Comparison of ENCODE assay signal across 8 mouse cellular contexts in genomic region chr14:51083805-51084204, GRCm38 (mm10). TPM values are rescaled to one million over a fixed set of nuclear protein-coding genes. Genes with fewer than 3 reads are reported as not detected.
DNase-seq lines count a peak whose midpoint lies in the region; ATAC-seq lines count a peak whose summit lies in the region.

No protein-coding gene starts in this region.

- H3K9ac ChIP-seq in lung, embryonic 15.5 days, result 0 out of 2 replicates have a peak overlapping the region, but pooled peaks have one; percentile 10
- H3K9ac ChIP-seq in liver, embryonic 11.5 days (ENCODE audit: low read depth, low read length), result no peak overlapping the region
- H3K9ac ChIP-seq in stomach, embryonic 14.5 days (replicated peaks; ENCODE audit: low read depth, low read length), result no peak overlapping the region

- DNase-seq in lung, postnatal 10 days, result no peak
- no peak for DNase-seq in forebrain, embryonic 10.5 days (ENCODE audit: extremely low spot score, low spot score)
- DNase-seq in liver, embryonic 11.5 days (ENCODE audit: low spot score), result no peak
- DNase-seq in thymus, postnatal 25 days, result no peak
- DNase-seq in urinary bladder, postnatal 10 days (ENCODE audit: low spot score), result no peak
- DNase-seq in frontal cortex, postnatal 14 days (ENCODE audit: low spot score in 2 of 2), result no peak

- peaks cover 6% of the 10 kb centered on the region; the same call in 1 of the 2 replicates for H3K27me3 ChIP-seq in lung, embryonic 15.5 days
- peaks cover 24% of the 10 kb centered on the region for H3K27me3 ChIP-seq in forebrain, embryonic 10.5 days (ENCODE audit: poor library complexity, severe bottlenecking)
- H3K27me3 ChIP-seq in liver, embryonic 11.5 days (replicated peaks; ENCODE audit: control insufficient read depth, insufficient read depth, low read length), result peaks cover 5% of the 10 kb centered on the region; the same call in 1 of the 2 replicates
- H3K27me3 ChIP-seq in stomach, embryonic 14.5 days (ENCODE audit: control insufficient read depth, insufficient read depth, low read length), result no peaks in the 10 kb centered on the region

- 14% methylated on average over 7 of the region's 7 CpGs for WGBS in lung, embryonic 15.5 days
- 13% methylated on average over 7 of the region's 7 CpGs for WGBS in forebrain, embryonic 10.5 days
- 13% methylated on average over 7 of the region's 7 CpGs for WGBS in liver, embryonic 11.5 days
- WGBS in stomach, embryonic 14.5 days, result 12% methylated on average over 7 of the region's 7 CpGs

- no peak for ATAC-seq in lung, embryonic 15.5 days (ENCODE audit: borderline replicate concordance, extremely low read depth, low FRiP score, low TSS enrichment)
- no peak for ATAC-seq in liver, embryonic 11.5 days (replicated peaks; ENCODE audit: low FRiP score)
- no peak for ATAC-seq in stomach, embryonic 14.5 days (ENCODE audit: insufficient number of reproducible peaks, insufficient read depth, low FRiP score, low read depth)

- H3K9me3 ChIP-seq in lung, embryonic 15.5 days, result no peaks in the 10 kb centered on the region
- no peaks in the 10 kb centered on the region for H3K9me3 ChIP-seq in forebrain, embryonic 10.5 days
- H3K9me3 ChIP-seq in liver, embryonic 11.5 days (ENCODE audit: control insufficient read depth, low read length), result no peaks in the 10 kb centered on the region
- H3K9me3 ChIP-seq in stomach, embryonic 14.5 days (ENCODE audit: control insufficient read depth, low read depth, low read length), result no peaks in the 10 kb centered on the region

- peak overlapping the region; percentile 56 for H3K4me3 ChIP-seq in lung, embryonic 15.5 days
- H3K4me3 ChIP-seq in forebrain, embryonic 10.5 days, result peak overlapping the region; percentile 68
- peak overlapping the region; percentile 66 for H3K4me3 ChIP-seq in liver, embryonic 11.5 days (ENCODE audit: low read depth, low read length)
- peak overlapping the region; percentile 47 for H3K4me3 ChIP-seq in stomach, embryonic 14.5 days (ENCODE audit: low read depth, low read length)

- peak overlapping the region; percentile 88 for H3K4me2 ChIP-seq in lung, embryonic 15.5 days
- H3K4me2 ChIP-seq in liver, embryonic 11.5 days, result peak overlapping the region; percentile 90
- H3K4me2 ChIP-seq in stomach, embryonic 14.5 days (replicated peaks; ENCODE audit: low read depth, low read length), result peak overlapping the region; percentile 76

- no peaks in the 10 kb centered on the region for H3K36me3 ChIP-seq in lung, embryonic 15.5 days
- no peaks in the 10 kb centered on the region for H3K36me3 ChIP-seq in forebrain, embryonic 10.5 days (replicated peaks)
- H3K36me3 ChIP-seq in liver, embryonic 11.5 days (ENCODE audit: control insufficient read depth, insufficient read depth, low read length), result no peaks in the 10 kb centered on the region
- no peaks in the 10 kb centered on the region for H3K36me3 ChIP-seq in stomach, embryonic 14.5 days (ENCODE audit: control insufficient read depth, insufficient read depth, low read length)

- H3K27ac ChIP-seq in lung, embryonic 15.5 days, result no peak overlapping the region
- no peak overlapping the region for H3K27ac ChIP-seq in forebrain, embryonic 10.5 days
- H3K27ac ChIP-seq in liver, embryonic 11.5 days (ENCODE audit: low read depth, low read length), result no peak overlapping the region
- H3K27ac ChIP-seq in stomach, embryonic 14.5 days (ENCODE audit: low read length), result no peak overlapping the region

- H3K4me1 ChIP-seq in lung, embryonic 15.5 days, result peaks cover 23% of the 10 kb centered on the region; the same call in 1 of the 2 replicates
- H3K4me1 ChIP-seq in forebrain, embryonic 10.5 days, result peaks cover 18% of the 10 kb centered on the region
- H3K4me1 ChIP-seq in liver, embryonic 11.5 days (replicated peaks; ENCODE audit: control insufficient read depth, insufficient read depth, low read length), result 0 out of 2 replicates have a peak, but pooled peaks cover 3% of the 10 kb centered on the region
- no peaks in the 10 kb centered on the region for H3K4me1 ChIP-seq in stomach, embryonic 14.5 days (ENCODE audit: control insufficient read depth, insufficient read depth, low read length)

RNA-seq across cellular contexts. Expression of gene Rnase4, which starts 7.1 kb away (rescaled TPM):
- polyA plus RNA-seq in lung, embryonic 15.5 days (2015; fragmentation: Nextera tagmentation; extraction: Ambion mirVana), result 33.9 and 38.7 TPM in 2 replicates
- 6.6 and 6.8 TPM in 2 replicates for polyA plus RNA-seq in forebrain, embryonic 10.5 days (2016; fragmentation: Nextera tagmentation; extraction: Ambion mirVana)
- polyA plus RNA-seq in liver, embryonic 11.5 days (2014; fragmentation: Nextera tagmentation; extraction: Ambion mirVana), result 13.3 and 13.6 TPM in 2 replicates
- 60.3 and 72.3 TPM in 2 replicates for polyA plus RNA-seq in stomach, embryonic 14.5 days (2014; fragmentation: Nextera tagmentation; extraction: Ambion mirVana)

RNA-seq across cellular contexts. Expression of gene Ang, which starts 7.1 kb away (rescaled TPM):
- 7.6 and 7.7 TPM in 2 replicates for polyA plus RNA-seq in lung, embryonic 15.5 days (2015; fragmentation: Nextera tagmentation; extraction: Ambion mirVana)
- polyA plus RNA-seq in forebrain, embryonic 10.5 days (2016; fragmentation: Nextera tagmentation; extraction: Ambion mirVana), result 1.7 and 1.9 TPM in 2 replicates
- polyA plus RNA-seq in liver, embryonic 11.5 days (2014; fragmentation: Nextera tagmentation; extraction: Ambion mirVana), result 3.6 and 4.0 TPM in 2 replicates
- 11.6 and 16.5 TPM in 2 replicates for polyA plus RNA-seq in stomach, embryonic 14.5 days (2014; fragmentation: Nextera tagmentation; extraction: Ambion mirVana)

RNA-seq across cellular contexts. Expression of gene Olfr750, which starts 9.6 kb away (rescaled TPM):
- polyA plus RNA-seq in lung, embryonic 15.5 days (2015; fragmentation: Nextera tagmentation; extraction: Ambion mirVana), result not detected in 2 replicates
- polyA plus RNA-seq in forebrain, embryonic 10.5 days (2016; fragmentation: Nextera tagmentation; extraction: Ambion mirVana), result not detected in 2 replicates
- polyA plus RNA-seq in liver, embryonic 11.5 days (2014; fragmentation: Nextera tagmentation; extraction: Ambion mirVana), result not detected in 2 replicates
- not detected in 2 replicates for polyA plus RNA-seq in stomach, embryonic 14.5 days (2014; fragmentation: Nextera tagmentation; extraction: Ambion mirVana)

RNA-seq across cellular contexts. Expression of gene Rnase12, which starts 26.3 kb away (rescaled TPM):
- polyA plus RNA-seq in lung, embryonic 15.5 days (2015; fragmentation: Nextera tagmentation; extraction: Ambion mirVana), result not detected in 2 replicates
- not detected in 2 replicates for polyA plus RNA-seq in forebrain, embryonic 10.5 days (2016; fragmentation: Nextera tagmentation; extraction: Ambion mirVana)
- polyA plus RNA-seq in liver, embryonic 11.5 days (2014; fragmentation: Nextera tagmentation; extraction: Ambion mirVana), result 1.4 and 1.6 TPM in 2 replicates
- polyA plus RNA-seq in stomach, embryonic 14.5 days (2014; fragmentation: Nextera tagmentation; extraction: Ambion mirVana), result 0.80 TPM in 1 of 2 replicates, not detected in the other

RNA-seq across cellular contexts. Expression of gene Eddm3b, which starts 30.4 kb away (rescaled TPM):
- not detected in 2 replicates for polyA plus RNA-seq in lung, embryonic 15.5 days (2015; fragmentation: Nextera tagmentation; extraction: Ambion mirVana)
- polyA plus RNA-seq in forebrain, embryonic 10.5 days (2016; fragmentation: Nextera tagmentation; extraction: Ambion mirVana), result 0.28 TPM in 1 of 2 replicates, not detected in the other
- polyA plus RNA-seq in liver, embryonic 11.5 days (2014; fragmentation: Nextera tagmentation; extraction: Ambion mirVana), result not detected in 2 replicates
- not detected in 2 replicates for polyA plus RNA-seq in stomach, embryonic 14.5 days (2014; fragmentation: Nextera tagmentation; extraction: Ambion mirVana)
